Mouse (Mus musculus) myocyte (in vitro differentiated cells): ENCODE data around the gene Lrrc1. TPM values are rescaled to one million over a fixed set of nuclear protein-coding genes. Genes with fewer than 3 reads are reported as not detected.

Experiments used
- H3K27me3 ChIP-seq: one replicate; pipeline ENCODE4 v1.6.1; 2011; ENCODE audit not compliant: control insufficient read depth, insufficient read depth, insufficient read length
- H3K36me3 ChIP-seq: one replicate; pipeline ENCODE4 v1.6.1; 2011; ENCODE audit not compliant: control insufficient read depth, insufficient read depth
- H3K4me2 ChIP-seq: one replicate; pipeline ENCODE4 v1.6.1; 2011; ENCODE audit warnings: low read depth, control low read depth
- H3K4me3 ChIP-seq: one replicate; pipeline ENCODE4 v1.5.1; 2011; ENCODE audit warnings: mild to moderate bottlenecking, control low read depth, moderate library complexity
- H3K79me2 ChIP-seq: one replicate; pipeline ENCODE4 v1.6.1; 2011; ENCODE audit not compliant: control insufficient read depth, insufficient read depth
- H3ac ChIP-seq: one replicate; pipeline ENCODE4 v1.6.1; 2011; ENCODE audit not compliant: control insufficient read depth, insufficient read length
- CEBPB ChIP-seq: IDR thresholded peaks from 2 replicates; pipeline ENCODE4 v1.6.1; 2011; ENCODE audit warnings: mild to moderate bottlenecking, moderate library complexity; ENCODE audit not compliant: poor library complexity, insufficient read depth, severe bottlenecking
- E2F4 ChIP-seq: IDR thresholded peaks from one replicate; pipeline ENCODE4 v1.6.1; 2011; ENCODE audit warnings: mild to moderate bottlenecking, control low read depth, moderate library complexity; ENCODE audit not compliant: insufficient read depth
- MAX ChIP-seq: IDR thresholded peaks from one replicate; pipeline ENCODE4 v1.6.1; 2011; ENCODE audit warnings: low read depth, mild to moderate bottlenecking, control low read depth
- MYOD1 ChIP-seq, 3 experiments: IDR thresholded peaks; one replicate each; pipeline ENCODE4 v1.6.1; 2011; ENCODE audit warnings: control low read depth in 2 of 3, low read depth in 2 of 3, mild to moderate bottlenecking in 2 of 3, moderate library complexity in 1 of 3; ENCODE audit not compliant: insufficient read length in 2 of 3, control insufficient read depth in 1 of 3
- MYOG ChIP-seq, 3 experiments: IDR thresholded peaks; one replicate each; pipeline ENCODE4 v1.6.1; 2011; ENCODE audit warnings: control low read depth in 2 of 3, low read depth in 2 of 3, mild to moderate bottlenecking in 2 of 3; ENCODE audit not compliant: insufficient read length in 2 of 3, control insufficient read depth in 1 of 3, insufficient read depth in 1 of 3
- POLR2A ChIP-seq: IDR thresholded peaks from one replicate; pipeline ENCODE4 v1.6.1; 2011; ENCODE audit warnings: low read depth, mild to moderate bottlenecking, control low read depth, moderate library complexity; ENCODE audit not compliant: insufficient read length
- POLR2AphosphoS2 ChIP-seq: IDR thresholded peaks from one replicate; pipeline ENCODE4 v1.6.1; 2011; ENCODE audit warnings: low read depth, control low read depth; ENCODE audit not compliant: insufficient read length
- REST ChIP-seq: IDR thresholded peaks from one replicate; pipeline ENCODE4 v1.6.1; 2011; ENCODE audit warnings: mild to moderate bottlenecking, control low read depth, moderate library complexity; ENCODE audit not compliant: insufficient read depth, insufficient read length
- SRF ChIP-seq: IDR thresholded peaks from one replicate; pipeline ENCODE4 v1.6.1; 2011; ENCODE audit warnings: low read depth; ENCODE audit not compliant: control insufficient read depth, insufficient read length
- TCF12 ChIP-seq: IDR thresholded peaks from one replicate; pipeline ENCODE4 v1.6.1; 2011; ENCODE audit warnings: mild to moderate bottlenecking, control low read depth; ENCODE audit not compliant: poor library complexity, insufficient read depth, severe bottlenecking
- TCF3 ChIP-seq: IDR thresholded peaks from one replicate; pipeline ENCODE4 v1.6.1; 2011; ENCODE audit warnings: low read depth, control low read depth; ENCODE audit not compliant: insufficient read length
- USF1 ChIP-seq: IDR thresholded peaks from one replicate; pipeline ENCODE4 v1.6.1; 2011; ENCODE audit warnings: low read depth, mild to moderate bottlenecking, control low read depth, moderate library complexity
- polyA plus RNA-seq: library from polyadenylated mRNA; unstranded; fragments of >200 nt; fragmentation: generic; extraction: Trizol; gene quantifications from one replicate; pipeline ENCODE4 v1.2.1, GENCODE M21; 2012; ENCODE audit warnings: missing spikeins

Gene Lrrc1
- polyA plus RNA-seq, 1 experiment = 10.4 TPM

- no peaks in the 10 kb centered on the region for H3K79me2 ChIP-seq
- no peak for TF ChIP-seq TCF12
- TF ChIP-seq USF1 = no peak
- TF ChIP-seq MYOD1 (IDR thresholded peaks at IDR 0.05; ENCODE audit: control insufficient read depth in 1 of 3, insufficient read length in 2 of 3, low read depth in 2 of 3) = no peak
- no peak for TF ChIP-seq MAX
- TF ChIP-seq MYOG (IDR thresholded peaks at IDR 0.05; ENCODE audit: control insufficient read depth in 1 of 3, insufficient read depth in 1 of 3, insufficient read length in 2 of 3, low read depth in 2 of 3) = no peak
- no peak for TF ChIP-seq POLR2A
- TF ChIP-seq SRF = no peak
- TF ChIP-seq POLR2AphosphoS2 = no peak
- no peaks in the 10 kb centered on the region for H3K36me3 ChIP-seq
- no peaks in the 10 kb centered on the region for H3K27me3 ChIP-seq
- no peak overlapping the region for H3K4me2 ChIP-seq
- no peak overlapping the region for H3ac ChIP-seq
- H3K4me3 ChIP-seq = no peak overlapping the region
These were observed 63.3 kb downstream of the Lrrc1 start for GRCm38 (mm10) chr9:77481380-77481779.

GRCm38 (mm10) chr9:77480574-77481319 is 63.9 kb downstream of the Lrrc1 start:
- Histone ChIP-seq H3K79me2 (no peaks in the 10 kb centered on the region), H3K27me3 (no peaks in the 10 kb centered on the region), H3ac (no peak overlapping the region), H3K4me3 (no peak overlapping the region), H3K36me3 (no peaks in the 10 kb centered on the region), H3K4me2 (no peak overlapping the region)
- TF ChIP-seq MYOD1 (IDR thresholded peaks at IDR 0.05; ENCODE audit: control insufficient read depth in 1 of 3, insufficient read length in 2 of 3, low read depth in 2 of 3) = no peak
- no peak for TF ChIP-seq E2F4
- no peak for TF ChIP-seq POLR2AphosphoS2
- no peak for TF ChIP-seq TCF12
- no peak for TF ChIP-seq USF1
- no peak for TF ChIP-seq POLR2A
- no peak for TF ChIP-seq TCF3
- no peak for TF ChIP-seq MAX
- no peak for TF ChIP-seq REST
- no peak for TF ChIP-seq SRF
- no peak for TF ChIP-seq MYOG (IDR thresholded peaks at IDR 0.05; ENCODE audit: control insufficient read depth in 1 of 3, insufficient read depth in 1 of 3, insufficient read length in 2 of 3, low read depth in 2 of 3)

DNA sequence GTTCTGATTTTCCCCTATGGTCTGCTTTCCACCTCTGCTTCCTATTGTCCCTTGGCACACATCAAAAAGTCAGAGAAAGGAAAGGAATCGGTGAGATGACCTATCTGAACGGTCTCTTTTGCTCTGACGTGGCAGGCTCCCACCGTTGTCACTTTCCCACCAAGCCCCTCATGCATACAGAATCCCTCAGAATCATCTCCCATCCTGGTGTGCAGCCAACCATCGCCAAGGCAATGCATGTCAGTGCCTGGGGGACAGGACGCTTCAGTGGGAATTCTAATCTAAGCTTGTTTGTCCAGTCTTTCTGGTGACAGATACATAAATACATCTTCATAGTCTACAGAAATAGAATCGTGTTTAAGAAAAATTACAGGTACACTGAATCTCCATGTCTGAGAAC is 64.7 kb downstream of the Lrrc1 start:
- H3K27me3 ChIP-seq = no peaks in the 10 kb centered on the region
- no peak overlapping the region for H3ac ChIP-seq
- H3K4me2 ChIP-seq = no peak overlapping the region
- TF ChIP-seq REST = no peak
- no peak for TF ChIP-seq SRF
- no peak for TF ChIP-seq TCF3
- TF ChIP-seq POLR2A = no peak
- TF ChIP-seq MYOD1 (IDR thresholded peaks at IDR 0.05; ENCODE audit: control insufficient read depth in 1 of 3, insufficient read length in 2 of 3, low read depth in 2 of 3) = no peak
- no peak for TF ChIP-seq MYOG (IDR thresholded peaks at IDR 0.05; ENCODE audit: control insufficient read depth in 1 of 3, insufficient read depth in 1 of 3, insufficient read length in 2 of 3, low read depth in 2 of 3)
- no peak for TF ChIP-seq TCF12
- no peak for TF ChIP-seq USF1
- no peak for TF ChIP-seq CEBPB
- no peak for TF ChIP-seq POLR2AphosphoS2
- TF ChIP-seq E2F4 = no peak
- no peak for TF ChIP-seq MAX
- H3K4me3 ChIP-seq = no peak overlapping the region
- H3K79me2 ChIP-seq = no peaks in the 10 kb centered on the region
- no peaks in the 10 kb centered on the region for H3K36me3 ChIP-seq

- Histone ChIP-seq H3K36me3 (no peaks in the 10 kb centered on the region), H3K4me3 (no peak overlapping the region), H3ac (no peak overlapping the region), H3K79me2 (no peaks in the 10 kb centered on the region), H3K4me2 (no peak overlapping the region), H3K27me3 (no peaks in the 10 kb centered on the region)
- TF ChIP-seq CEBPB = no peak
- TF ChIP-seq MYOD1 (IDR thresholded peaks at IDR 0.05; ENCODE audit: control insufficient read depth in 1 of 3, insufficient read length in 2 of 3, low read depth in 2 of 3) = no peak
- no peak for TF ChIP-seq USF1
- no peak for TF ChIP-seq TCF3
- no peak for TF ChIP-seq SRF
These were observed 66.3 kb downstream of the Lrrc1 start for GRCm38 (mm10) chr9:77478166-77478920.
